Mouse (Mus musculus) kidney, postnatal 0 days (tissue): ENCODE measurements around the gene Faf2. TPM values are rescaled to one million over a fixed set of nuclear protein-coding genes. Genes with fewer than 3 reads are reported as not detected.

Experiments used
- ATAC-seq: fragments of 200-750 bp; cut with Nextera tagmentation; replicated peaks from 2 replicates; pipeline ENCODE4 v1.8.0; 2017; ENCODE audit warnings: low read depth, moderate number of reproducible peaks, moderate TSS enrichment, moderate library complexity; ENCODE audit not compliant: low FRiP score
- DNase-seq: peaks from one replicate; pipeline ENCODE4 v3.0.0-alpha.2; 2016; ENCODE audit warnings: low spot score
- H3K27ac ChIP-seq: fragments of 300-500 bp; sonication (generic); 2 replicates; pipeline ENCODE4 v1.5.1; 2014; ENCODE audit warnings: mild to moderate bottlenecking
- H3K27me3 ChIP-seq: fragments of 300-500 bp; sonication (generic); 2 replicates; pipeline ENCODE4 v1.6.1; 2014; ENCODE audit warnings: low read length, mixed read lengths; ENCODE audit not compliant: insufficient read depth
- H3K36me3 ChIP-seq: fragments of 300-500 bp; sonication (generic); 2 replicates; pipeline ENCODE4 v1.6.1; 2014; ENCODE audit warnings: low read length, mixed read lengths; ENCODE audit not compliant: insufficient read depth
- H3K4me1 ChIP-seq: fragments of 300-500 bp; sonication (generic); replicated peaks from 2 replicates; pipeline ENCODE4 v1.6.1; 2014; ENCODE audit warnings: antibody characterized with exemption, low read length, mixed read lengths; ENCODE audit not compliant: insufficient read depth
- H3K4me2 ChIP-seq: fragments of 300-500 bp; sonication (generic); 2 replicates; pipeline ENCODE4 v1.6.1; 2014; ENCODE audit warnings: mild to moderate bottlenecking, low read length, moderate library complexity, mixed read lengths
- H3K4me3 ChIP-seq: fragments of 300-500 bp; sonication (generic); replicated peaks from 2 replicates; pipeline ENCODE4 v1.5.1; 2014; ENCODE audit warnings: low read depth, low read length
- H3K9ac ChIP-seq: fragments of 300-500 bp; sonication (generic); 2 replicates; pipeline ENCODE4 v1.6.1; 2014; ENCODE audit warnings: low read depth, low read length
- H3K9me3 ChIP-seq: fragments of 300-500 bp; sonication (generic); replicated peaks from 2 replicates; pipeline ENCODE4 v1.6.1; 2016; ENCODE audit warnings: low read length, inconsistent platforms, mixed read lengths
- CTCF ChIP-seq: IDR thresholded peaks from 2 replicates; pipeline ENCODE4 v1.5.1; 2016; ENCODE audit warnings: antibody characterized with exemption, low read depth, mild to moderate bottlenecking, moderate library complexity
- WGBS: fragments of 180-500 bp; shearing (Covaris S2); extraction: QIAGEN DNeasy Blood & Tissue Kit; methylation state at CpG from one replicate; pipeline ENCODE4 v1.1.7; 2014; 5-methylcytosine and 5-hydroxymethylcytosine counted together
- polyA plus RNA-seq: library from polyadenylated mRNA; unstranded; fragments of >200 nt; fragmentation: Nextera tagmentation; extraction: Ambion mirVana; gene quantifications from 2 replicates; pipeline ENCODE4 v1.2.1, GENCODE M21; 2015

The Faf2 gene
- polyA plus RNA-seq, 1 experiment from 2014 or later, result 61.2 TPM

DNA sequence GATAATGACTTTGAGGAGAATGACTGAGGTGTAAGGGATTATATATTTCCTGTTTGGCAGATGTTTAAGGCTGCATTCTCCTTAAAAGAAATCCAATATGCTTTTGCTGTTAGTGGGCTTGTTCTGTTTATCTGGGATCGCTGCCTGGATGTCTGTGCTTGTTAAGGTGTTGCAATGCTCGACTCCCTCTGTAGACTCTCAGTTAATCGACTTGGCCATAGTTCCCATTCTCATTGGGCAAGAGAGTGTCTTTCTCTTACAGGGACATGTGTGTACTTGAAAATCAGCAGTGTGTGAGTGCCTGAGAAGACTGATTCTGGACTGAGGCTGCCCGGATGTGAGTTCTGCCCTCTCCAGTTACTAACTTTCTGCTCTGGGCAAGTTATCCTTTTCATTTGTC lies 7.5 kb downstream of the Faf2 start:
- no peak overlapping the region for H3K9ac ChIP-seq
- no peaks in the 10 kb centered on the region for H3K27me3 ChIP-seq
- no peak overlapping the region for H3K4me3 ChIP-seq
- WGBS, result 64% methylated on average over 4 of the region's 4 CpGs
- no peak overlapping the region for H3K27ac ChIP-seq
- no peaks in the 10 kb centered on the region for H3K4me1 ChIP-seq
- no peak overlapping the region for H3K4me2 ChIP-seq
- ATAC-seq (no peak), DNase-seq (no peak)
- H3K36me3 ChIP-seq, result no peaks in the 10 kb centered on the region
- no peak for TF ChIP-seq CTCF
- H3K9me3 ChIP-seq, result no peaks in the 10 kb centered on the region

DNA sequence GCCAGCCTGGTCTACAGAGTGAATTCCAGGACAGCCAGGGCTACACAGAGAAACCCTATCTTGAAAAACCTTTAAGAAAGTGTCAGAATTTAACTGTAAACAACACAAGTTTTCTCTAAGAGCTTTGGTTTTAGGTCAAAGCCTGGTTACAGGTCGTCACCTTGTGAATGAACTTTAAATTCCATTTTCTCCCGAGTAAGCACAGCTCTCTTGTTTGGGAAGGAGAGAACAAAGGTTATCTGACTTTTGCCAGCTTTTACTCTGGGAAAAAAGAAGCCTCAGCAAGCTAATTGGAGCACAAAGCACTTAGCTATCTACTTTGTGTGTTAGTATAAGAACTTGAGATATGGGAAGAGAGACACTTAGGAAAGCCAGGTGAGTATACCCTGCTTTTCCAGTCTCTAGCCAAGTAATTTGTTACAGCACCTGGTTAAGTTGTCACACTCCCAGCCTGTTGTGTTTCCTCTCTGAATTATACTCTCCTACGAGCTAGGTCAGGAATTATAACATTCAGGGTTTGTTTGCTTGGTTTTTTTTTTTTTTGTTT lies 11.2 kb downstream of the Faf2 start:
- WGBS, result 54% methylated on average over 3 of the region's 3 CpGs
- ATAC-seq (no peak), DNase-seq (no peak)
- Histone ChIP-seq H3K4me3 (no peak overlapping the region), H3K4me1 (no peaks in the 10 kb centered on the region), H3K9me3 (no peaks in the 10 kb centered on the region), H3K27me3 (no peaks in the 10 kb centered on the region), H3K9ac (no peak overlapping the region), H3K36me3 (0 out of 2 replicates have a peak, but pooled peaks cover 4% of the 10 kb centered on the region), H3K4me2 (no peak overlapping the region), H3K27ac (no peak overlapping the region)
- no peak for TF ChIP-seq CTCF

DNA sequence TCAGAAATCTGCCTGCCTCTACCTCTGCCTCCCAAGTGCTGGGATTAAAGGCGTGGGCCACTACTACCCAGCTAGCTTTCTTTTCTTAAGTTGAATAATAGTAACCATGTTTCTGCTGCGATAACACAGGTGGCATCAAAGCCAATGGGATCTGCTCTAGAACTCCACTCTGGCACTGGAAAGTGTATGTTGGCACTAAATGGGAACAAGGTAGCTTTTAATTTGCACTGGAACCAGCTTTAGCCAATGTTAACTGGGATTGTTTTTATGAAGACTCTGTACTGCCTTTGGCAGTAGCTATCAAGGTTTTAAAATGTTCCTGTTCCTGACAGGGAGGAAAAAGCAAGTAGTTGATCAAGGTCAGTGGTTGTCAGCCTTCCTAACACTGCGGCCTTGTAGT lies 13.4 kb downstream of the Faf2 start:
- Histone ChIP-seq H3K4me2 (no peak overlapping the region), H3K4me1 (no peaks in the 10 kb centered on the region), H3K36me3 (peaks cover 15% of the 10 kb centered on the region; the same call in 1 of the 2 replicates), H3K9ac (no peak overlapping the region), H3K9me3 (no peaks in the 10 kb centered on the region), H3K27me3 (no peaks in the 10 kb centered on the region), H3K27ac (no peak overlapping the region), H3K4me3 (no peak overlapping the region)
- WGBS, result 87% methylated on average over 3 of the region's 3 CpGs
- DNase-seq (no peak), ATAC-seq (no peak)
- no peak for TF ChIP-seq CTCF

DNA sequence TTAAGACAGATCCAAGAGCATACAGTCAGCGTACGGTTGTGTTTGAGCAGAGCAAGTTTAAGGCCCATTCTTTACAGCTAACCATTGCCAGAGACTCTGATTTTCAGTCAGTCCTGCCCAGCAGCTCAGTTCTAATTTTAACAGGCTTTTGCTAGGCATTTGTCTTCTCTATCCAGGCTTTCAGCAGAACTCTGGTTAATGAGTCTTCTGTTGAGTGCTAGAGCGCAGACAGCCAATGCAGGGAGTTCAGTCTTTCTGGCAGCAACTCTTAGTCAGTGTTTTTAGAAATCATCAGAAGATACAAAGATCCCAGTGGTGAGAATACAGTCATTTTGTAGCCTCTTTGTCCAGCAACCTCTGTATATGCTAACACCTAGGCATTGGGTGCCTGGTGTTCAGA lies 28.9 kb downstream of the Faf2 start:
- Histone ChIP-seq H3K4me1 (no peaks in the 10 kb centered on the region), H3K36me3 (peaks cover 81% of the 10 kb centered on the region), H3K27ac (no peak overlapping the region), H3K4me3 (no peak overlapping the region), H3K4me2 (no peak overlapping the region), H3K27me3 (no peaks in the 10 kb centered on the region), H3K9ac (no peak overlapping the region), H3K9me3 (no peaks in the 10 kb centered on the region)
- DNase-seq (no peak), ATAC-seq (no peak)
- TF ChIP-seq CTCF, result no peak
- WGBS, result 98% methylated on average over 3 of the region's 3 CpGs

DNA sequence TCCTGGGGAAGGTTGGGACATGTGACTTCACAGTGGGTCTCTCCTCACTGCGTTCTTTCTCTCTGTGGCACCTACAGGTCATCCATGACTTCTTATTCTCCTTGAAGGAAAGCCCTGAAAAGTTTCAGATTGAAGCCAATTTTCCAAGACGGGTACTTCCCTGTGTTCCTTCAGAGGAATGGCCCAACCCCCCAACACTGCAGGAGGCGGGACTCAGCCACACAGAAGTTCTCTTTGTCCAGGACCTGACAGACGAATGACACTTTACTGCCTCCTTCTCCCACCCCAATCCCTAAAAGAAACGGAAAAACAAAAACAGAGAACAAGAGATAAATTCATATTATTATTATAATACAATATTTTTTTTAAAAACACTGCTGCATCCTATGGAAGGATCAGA lies 39.3 kb downstream of the Faf2 start:
- Histone ChIP-seq H3K36me3 (peaks cover 38% of the 10 kb centered on the region), H3K9ac (no peak overlapping the region), H3K4me3 (no peak overlapping the region), H3K27ac (no peak overlapping the region), H3K27me3 (no peaks in the 10 kb centered on the region), H3K4me1 (0 out of 2 replicates have a peak, but pooled peaks cover 4% of the 10 kb centered on the region), H3K4me2 (no peak overlapping the region), H3K9me3 (no peaks in the 10 kb centered on the region)
- ATAC-seq, result no peak
- TF ChIP-seq CTCF, result no peak
- DNase-seq, result no peak
- WGBS, result 64% methylated on average over 5 of the region's 5 CpGs

DNA sequence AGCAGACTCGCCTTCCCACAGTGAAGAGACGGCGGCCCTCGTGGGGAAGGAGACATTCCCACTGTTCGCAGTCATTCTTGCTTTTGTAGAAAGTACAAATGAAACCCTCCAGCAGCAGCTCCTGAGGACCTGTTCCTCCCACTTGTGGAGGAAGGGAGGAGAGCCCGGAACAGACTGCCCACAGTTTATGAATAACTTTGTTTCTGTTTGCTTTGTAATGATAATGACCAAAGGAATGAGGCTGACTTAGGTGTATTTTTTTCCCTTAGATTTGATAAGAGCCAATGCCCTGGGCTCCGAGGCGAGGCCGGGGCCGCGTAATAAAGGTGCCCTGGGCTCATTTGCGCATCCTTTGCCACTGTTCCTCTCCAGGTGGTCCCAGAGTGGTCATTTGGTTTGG lies 39.8 kb downstream of the Faf2 start:
- peak overlapping the region; percentile 31; the same call in 1 of the 2 replicates for H3K27ac ChIP-seq
- DNase-seq, result no peak
- H3K36me3 ChIP-seq, result peaks cover 34% of the 10 kb centered on the region

DNA sequence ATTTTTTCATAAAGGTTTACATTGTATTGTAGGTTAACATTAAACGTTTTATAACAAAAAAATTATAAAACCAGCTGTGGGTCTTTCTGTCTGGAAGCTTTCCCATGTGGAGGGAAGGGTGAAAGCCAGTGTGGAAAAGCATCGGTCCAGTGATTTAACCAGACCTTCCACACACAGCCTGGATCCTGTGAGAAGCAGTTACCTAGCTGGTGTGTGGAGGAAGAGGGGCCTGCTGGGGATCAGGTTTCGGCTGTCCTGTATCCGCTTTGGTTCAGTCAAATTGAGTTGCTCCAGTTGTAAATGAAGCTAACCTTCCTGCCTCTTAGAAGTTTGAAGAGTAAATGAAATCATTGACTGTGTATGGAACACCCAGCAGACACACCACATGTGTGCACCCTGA lies 42.4 kb downstream of the Faf2 start:
- H3K4me2 ChIP-seq, result no peak overlapping the region
- DNase-seq (peak; percentile 54), ATAC-seq (peak; percentile 47)
- no peaks in the 10 kb centered on the region for H3K27me3 ChIP-seq
- WGBS, result 43% methylated on average over 4 of the region's 4 CpGs
- H3K9me3 ChIP-seq, result no peaks in the 10 kb centered on the region
- H3K36me3 ChIP-seq, result peaks cover 17% of the 10 kb centered on the region
- H3K4me3 ChIP-seq, result no peak overlapping the region
- H3K9ac ChIP-seq, result no peak overlapping the region
- H3K27ac ChIP-seq, result peak overlapping the region; percentile 37; the same call in 1 of the 2 replicates
- 0 out of 2 replicates have a peak, but pooled peaks cover 4% of the 10 kb centered on the region for H3K4me1 ChIP-seq
- no peak for TF ChIP-seq CTCF

More for the DNA sequence above, 39.8 kb downstream of the Faf2 start:
- Histone ChIP-seq H3K9ac (no peak overlapping the region), H3K4me2 (no peak overlapping the region), H3K9me3 (no peaks in the 10 kb centered on the region), H3K27me3 (no peaks in the 10 kb centered on the region), H3K4me3 (no peak overlapping the region), H3K4me1 (0 out of 2 replicates have a peak, but pooled peaks cover 4% of the 10 kb centered on the region)
- WGBS, result 86% methylated on average over 12 of the region's 12 CpGs
- TF ChIP-seq CTCF, result no peak
- no peak for ATAC-seq
